Mouse (Mus musculus): ENCODE results near the gene Fga. TPM values are rescaled to one million over a fixed set of nuclear protein-coding genes. Genes with fewer than 3 reads are reported as not detected.

Fga gene
- polyA plus RNA-seq, 1 experiment: not detected

DNA sequence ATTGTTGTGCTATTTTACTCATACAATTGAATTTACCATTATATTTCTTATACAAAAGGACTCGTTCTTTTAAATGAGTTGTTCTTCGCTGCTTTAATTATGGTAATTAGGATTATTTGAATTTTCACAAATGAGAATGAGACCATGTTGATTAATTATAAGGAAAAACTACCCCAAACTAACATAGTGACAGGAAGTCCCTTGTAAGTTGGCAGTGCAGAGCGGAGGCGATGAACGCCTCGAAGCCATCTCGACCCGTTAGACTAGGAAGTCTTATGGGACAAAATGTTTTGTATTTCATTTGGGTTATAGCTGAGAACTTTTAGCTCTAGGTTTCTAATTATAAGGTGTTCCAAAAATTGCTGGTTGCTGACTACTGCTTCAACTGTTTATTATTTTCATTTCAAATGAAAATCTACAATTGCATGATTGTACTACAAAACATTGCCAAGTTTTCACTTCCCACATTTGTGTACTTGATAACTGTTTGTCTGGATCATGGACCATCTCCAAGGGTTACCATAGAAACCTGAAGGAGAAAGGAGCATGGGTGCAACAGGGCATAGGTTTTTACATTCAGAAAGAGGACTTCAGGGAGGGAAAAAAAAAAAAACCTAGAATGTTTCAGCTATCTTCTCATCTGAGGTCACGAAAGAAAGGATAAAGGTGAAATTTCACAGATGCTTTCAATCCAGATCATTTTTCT lies 1.8 kb downstream of the Fga start:
- no peak for DNase-seq (ENCODE audit: low spot score)

DNA sequence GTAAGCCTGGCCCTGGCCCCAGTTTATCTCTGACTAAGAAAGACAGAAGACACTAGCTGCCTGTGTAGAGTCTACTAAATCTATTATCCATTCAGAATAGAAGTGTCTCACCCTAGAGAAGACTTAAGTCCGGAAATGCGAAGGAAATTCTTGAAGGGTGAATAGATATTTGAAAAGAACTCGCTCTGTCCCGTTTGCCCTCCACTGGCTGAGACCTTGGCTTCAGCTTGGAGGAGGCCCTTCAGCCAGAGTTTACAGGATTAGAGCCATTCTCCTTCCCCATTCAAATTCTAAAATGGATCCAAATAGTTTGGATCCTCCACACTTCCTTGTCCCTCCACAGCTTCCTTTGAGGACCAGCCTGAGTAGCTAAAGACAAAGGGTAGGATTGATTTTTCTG lies 4.5 kb downstream of the Fga start:
- no peak for DNase-seq (ENCODE audit: low spot score)

DNA sequence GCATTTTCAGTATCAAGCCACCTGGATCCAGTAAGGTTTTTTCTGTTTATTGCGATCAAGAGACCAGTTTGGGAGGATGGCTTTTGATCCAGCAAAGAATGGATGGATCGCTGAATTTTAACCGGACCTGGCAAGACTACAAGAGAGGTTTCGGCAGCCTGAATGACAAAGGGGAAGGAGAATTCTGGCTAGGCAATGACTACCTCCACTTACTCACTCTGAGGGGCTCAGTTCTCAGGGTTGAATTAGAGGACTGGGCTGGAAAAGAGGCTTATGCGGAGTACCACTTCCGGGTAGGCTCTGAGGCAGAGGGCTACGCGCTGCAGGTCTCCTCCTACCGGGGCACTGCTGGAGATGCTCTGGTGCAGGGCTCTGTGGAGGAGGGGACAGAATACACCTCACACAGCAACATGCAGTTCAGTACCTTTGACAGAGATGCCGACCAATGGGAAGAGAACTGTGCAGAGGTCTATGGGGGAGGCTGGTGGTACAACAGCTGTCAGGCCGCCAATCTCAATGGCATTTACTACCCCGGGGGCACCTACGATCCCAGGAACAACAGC lies 7.0 kb downstream of the Fga start:
- DNase-seq (ENCODE audit: low spot score): no peak

DNA sequence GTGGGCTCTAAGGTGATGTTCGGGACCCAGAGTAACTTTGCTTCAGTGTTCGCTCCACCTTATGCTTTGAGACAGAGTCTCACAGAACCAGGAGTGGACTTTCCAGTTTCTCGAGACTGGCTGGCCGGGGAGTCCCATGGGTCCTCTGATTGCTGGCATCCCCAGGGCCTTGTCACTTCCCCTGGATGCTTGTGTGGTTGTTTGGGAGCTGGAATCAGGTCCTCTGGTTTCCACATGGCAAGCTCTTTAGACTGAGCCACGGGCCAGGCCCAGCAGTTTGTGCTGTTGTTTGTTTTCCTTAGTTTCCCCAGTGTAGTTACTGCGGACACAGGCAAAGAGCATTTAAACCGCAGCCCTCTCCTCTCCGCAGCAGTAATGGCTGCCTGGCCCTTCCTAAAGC lies 7.9 kb downstream of the Fga start:
- no peak for DNase-seq (ENCODE audit: low spot score)

DNA sequence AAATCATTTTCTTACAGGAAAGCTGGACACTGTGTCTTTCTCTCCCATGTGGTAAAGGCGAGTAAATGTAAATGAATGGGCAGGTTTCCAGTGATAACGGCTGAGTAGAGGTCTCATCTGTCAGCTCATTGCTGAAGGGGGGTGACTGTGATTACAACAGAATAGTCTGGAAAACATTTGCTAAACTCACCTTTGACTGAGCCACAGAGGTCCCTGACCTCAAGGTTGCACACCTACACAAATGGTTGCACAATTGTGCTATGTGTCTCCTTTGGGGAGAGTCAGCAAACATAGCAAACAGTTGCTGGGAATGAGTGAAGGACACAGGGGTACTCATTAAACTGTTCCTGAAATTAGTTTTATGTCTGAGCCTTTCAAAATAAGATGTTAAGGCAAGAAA lies 13.0 kb downstream of the Fga start:
- DNase-seq (ENCODE audit: low spot score): no peak

DNA sequence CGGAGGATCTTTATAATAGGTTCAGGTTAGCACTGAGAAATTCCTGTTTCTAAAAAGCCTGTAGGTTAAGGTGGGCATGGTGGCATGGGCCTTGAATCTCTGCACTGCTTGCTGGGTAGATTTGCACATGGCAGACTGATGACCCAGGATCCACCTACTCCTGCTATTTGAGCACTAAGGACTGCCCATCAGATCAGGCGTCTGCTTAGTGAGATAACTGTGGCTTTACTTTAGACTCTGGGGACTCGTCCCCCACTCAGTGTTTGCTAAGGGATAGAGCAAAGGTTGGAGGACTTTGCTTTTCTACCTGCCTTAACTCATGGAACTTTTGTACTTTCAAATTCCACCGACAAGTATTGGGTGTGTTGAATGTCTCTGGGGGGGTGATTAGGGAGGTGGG lies 13.8 kb downstream of the Fga start:
- DNase-seq (ENCODE audit: low spot score): no peak

DNA sequence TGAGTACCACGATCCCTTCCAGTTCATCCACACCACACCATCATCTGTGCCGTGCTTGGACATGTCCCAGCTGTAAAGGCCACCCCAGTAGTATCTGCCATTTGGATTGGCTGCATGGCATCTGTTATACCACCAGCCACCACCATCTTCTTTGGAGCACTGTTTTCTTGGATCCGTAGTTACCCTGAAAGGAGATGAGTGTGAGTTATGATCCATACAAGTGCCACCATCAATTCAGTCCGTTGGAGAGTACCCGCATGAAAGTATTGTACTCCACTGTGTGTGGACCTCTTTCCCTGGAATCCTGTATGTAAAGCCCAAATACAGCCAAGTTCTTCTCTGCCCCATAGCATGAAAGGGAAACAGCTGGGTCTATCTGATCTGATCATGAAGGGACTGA lies 16.6 kb downstream of the Fga start:
- DNase-seq (ENCODE audit: low spot score): no peak

DNA sequence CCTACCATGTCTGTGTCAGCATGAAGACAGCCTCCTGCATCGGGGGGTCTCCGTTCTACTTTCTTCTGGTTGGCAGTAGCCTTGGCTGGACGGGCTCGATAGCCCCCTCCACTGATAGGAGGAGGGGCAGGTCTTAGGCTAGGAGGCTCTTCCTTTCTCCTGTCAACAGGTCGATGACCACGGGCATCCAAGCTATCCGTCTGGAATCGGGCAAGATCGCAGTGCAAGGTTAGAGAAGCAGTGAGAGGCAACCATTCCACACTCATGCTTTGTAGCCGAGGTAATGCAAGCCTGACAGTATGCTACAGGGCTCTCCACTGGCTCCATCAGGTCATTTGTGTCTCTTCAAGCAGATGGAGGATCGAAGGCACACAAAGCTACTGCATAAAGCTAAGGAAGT lies 20.8 kb downstream of the Fga start:
- no peak for DNase-seq (ENCODE audit: low spot score)

DNA sequence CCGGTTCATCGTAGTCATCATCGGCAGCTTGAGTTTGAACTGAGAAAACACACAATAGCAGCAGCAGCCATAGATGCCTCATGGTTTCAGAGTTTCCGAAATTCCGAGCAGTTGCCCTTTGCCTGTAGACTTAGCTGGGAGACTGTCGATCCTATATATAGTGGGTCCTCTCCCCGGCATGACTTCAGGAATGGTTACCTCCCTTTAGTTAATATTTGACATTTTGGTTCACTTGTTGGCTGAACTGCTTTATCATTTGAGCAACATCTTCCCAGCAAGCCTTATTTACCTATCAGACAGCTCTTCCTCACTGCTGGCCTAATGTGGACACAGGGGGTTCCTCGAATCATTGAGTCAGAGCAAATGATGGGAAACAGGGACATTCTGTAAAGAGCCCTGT lies 23.8 kb downstream of the Fga start, which contains the start of gene Fgb:
Fgb (minus strand) TSS at position 184 of the 400 bp plus-strand sequence.
- DNase-seq (ENCODE audit: low spot score): no peak

DNA sequence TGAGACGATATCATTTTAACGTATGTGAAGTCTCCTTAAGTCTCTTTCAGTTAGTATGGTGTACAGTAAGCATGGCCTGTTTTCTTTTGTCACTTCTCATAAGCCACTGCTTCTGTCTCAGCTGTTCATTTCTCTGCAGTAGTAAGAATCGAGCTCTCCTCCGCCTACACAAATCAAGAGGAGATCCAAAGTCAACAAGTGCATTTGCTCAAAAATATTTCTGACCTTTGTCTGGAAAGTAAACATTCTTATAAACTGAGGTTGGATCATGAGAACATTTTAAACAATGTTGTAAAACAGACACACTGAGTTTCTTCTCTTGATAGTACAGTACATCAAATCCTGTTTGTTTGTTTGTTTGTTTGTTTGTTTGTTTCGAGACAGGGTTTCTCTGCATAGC lies 24.8 kb downstream of the Fga start:
- DNase-seq (ENCODE audit: low spot score): no peak

DNA sequence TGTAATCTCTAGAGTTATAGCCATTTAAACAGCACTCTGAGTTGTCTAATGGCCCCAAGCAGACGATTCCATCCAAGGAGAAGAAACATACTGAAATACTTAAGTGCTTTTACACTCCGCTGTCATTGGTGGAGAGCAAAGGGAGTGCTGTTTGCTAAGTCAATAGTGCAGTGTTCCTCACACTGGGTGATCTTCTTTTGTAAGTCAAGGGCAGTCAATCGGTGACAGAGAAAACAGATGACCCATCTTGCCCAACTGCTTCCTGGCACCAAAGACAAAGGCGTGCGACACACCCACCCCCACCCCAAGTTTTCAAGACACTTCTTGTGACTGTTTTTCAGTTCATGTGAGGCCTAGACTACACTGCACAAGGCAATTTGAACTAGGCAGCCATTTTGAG lies 26.2 kb downstream of the Fga start:
- no peak for DNase-seq (ENCODE audit: low spot score)

DNA sequence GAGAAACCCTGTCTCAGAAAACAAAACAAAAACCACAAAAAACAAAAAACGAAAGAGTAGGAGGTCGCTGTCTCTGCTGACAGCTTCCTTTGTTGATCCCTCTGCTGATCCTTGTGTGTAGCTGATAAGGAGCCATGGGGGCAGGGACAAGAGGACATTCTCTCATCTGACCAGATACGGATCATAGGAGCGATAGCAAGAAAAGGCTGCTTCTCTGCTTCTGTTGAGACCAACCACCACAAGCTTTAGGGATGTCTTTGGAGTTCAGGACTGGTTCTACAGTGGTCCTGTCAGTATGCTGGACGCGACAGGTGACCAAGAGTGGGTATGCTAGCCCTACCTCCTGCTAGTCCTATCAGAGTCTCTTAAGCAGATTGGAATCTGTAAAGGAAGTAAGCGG lies 27.2 kb downstream of the Fga start:
- no peak for DNase-seq (ENCODE audit: low spot score)

DNA sequence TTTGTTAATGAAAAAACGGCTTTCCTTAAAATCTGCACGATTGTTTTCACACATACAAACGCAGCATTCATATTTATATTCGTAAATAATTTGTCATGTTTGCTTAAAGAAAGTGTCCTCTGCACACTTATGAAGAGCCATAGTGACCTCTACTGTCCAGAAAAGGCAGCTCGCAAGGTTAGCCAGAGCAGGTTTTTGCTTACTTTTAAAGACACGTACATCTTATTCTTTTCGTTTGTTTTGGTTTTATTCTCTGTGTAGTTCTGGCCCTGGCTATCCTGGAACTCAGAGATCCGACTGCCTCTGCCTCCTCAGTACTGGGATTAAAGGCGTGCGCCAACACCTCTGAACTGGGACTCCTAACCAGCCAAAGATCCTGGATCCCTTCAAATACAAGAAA lies 27.9 kb downstream of the Fga start:
- DNase-seq (ENCODE audit: low spot score): no peak

DNA sequence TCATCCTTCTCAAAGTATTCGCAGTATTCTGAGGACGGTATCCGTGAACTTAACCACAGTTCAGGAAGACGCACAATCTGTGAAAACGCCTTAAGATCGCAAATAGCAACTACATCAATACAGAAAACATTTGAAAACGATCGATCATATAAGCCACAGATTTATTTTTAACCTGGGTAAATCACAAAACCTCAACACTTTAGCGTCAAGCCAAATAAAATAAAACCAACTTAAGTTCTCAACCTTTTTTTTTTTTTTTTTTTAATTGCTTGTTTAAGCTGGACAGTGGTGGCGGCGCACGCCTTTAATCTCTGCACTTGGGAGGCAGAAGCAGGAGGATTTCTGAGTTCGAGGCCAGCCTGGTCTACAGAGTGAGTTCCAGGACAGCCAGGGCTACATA lies 28.9 kb downstream of the Fga start:
- no peak for DNase-seq (ENCODE audit: low spot score)

DNA sequence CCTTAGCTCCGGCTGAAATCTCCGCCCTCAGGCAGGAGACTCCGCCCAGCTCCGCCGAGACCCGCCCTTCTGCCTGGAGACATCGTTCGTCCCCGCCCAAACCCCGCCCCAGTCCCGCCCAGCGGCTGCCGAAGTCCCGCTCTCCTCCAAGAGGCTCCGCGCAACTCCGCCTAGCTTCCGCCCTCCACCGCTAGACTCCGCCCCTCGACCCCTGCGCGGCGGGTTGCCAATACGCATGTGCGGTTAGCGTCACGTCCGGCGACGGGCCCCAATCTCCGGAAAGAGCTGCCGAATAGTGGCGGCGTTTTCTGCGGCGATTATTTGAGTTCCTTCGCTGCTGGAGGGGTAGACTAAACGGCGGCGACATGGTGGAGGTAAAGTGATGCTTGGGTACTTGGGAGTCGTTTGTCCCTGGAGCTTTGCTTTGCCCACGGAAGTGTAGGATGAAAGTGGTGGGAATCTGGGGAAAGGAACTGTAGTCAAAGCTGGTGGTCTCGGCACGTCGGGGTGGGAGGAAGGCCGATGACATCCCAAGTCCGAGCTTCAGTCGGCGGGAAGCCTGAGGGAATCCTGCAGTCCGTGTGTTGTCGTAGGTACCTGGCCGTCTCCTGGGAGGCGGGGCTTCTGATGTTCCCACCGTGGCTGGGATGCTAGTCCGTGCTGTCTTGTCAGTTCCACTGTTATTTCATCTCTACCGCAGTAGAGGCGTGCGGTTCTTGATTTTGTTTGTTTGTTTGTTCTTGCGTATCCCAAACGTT lies 29.6 kb downstream of the Fga start, which contains the start of gene Plrg1:
Plrg1 (plus strand) TSS at position 242 of the 758 bp plus-strand sequence.
- DNase-seq (ENCODE audit: low spot score): peak; percentile 96

DNA sequence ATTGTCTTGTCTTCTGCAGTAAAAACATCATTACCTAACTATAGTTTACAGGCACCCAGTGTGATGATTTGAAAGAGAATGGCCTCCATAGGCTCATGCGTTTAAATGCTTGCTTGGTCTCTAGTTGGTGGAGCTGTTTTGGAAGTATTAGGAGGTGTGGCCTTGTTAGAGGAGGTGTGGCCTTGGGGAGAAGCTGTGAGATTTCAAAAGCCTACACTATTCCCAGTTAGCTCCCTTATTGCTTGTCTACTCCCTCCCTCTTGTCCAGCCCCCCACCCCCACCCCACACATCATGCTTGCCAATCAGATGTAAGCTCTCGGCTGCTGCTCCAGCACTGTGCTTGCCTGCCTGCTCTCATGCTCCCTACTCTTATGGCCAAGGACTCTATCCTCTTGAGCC lies 31.2 kb downstream of the Fga start:
- no peak for DNase-seq (ENCODE audit: low spot score)

DNA sequence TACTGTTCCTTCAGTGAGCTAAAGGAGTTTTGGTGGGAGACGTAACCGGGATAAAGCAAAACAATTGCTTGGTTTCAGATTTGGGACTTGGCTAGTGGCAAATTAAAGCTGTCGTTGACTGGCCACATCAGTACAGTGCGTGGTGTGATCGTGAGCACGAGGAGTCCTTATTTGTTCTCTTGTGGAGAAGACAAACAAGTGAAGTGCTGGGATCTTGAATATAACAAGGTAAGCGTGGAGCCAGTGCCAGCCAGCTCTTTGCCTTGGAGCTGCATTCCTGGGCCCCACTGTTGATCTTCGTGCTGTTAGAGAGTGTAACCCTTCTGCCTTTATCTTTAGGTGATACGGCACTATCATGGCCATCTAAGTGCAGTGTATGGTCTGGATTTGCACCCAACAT lies 42.0 kb downstream of the Fga start:
- no peak for DNase-seq (ENCODE audit: low spot score)

DNA sequence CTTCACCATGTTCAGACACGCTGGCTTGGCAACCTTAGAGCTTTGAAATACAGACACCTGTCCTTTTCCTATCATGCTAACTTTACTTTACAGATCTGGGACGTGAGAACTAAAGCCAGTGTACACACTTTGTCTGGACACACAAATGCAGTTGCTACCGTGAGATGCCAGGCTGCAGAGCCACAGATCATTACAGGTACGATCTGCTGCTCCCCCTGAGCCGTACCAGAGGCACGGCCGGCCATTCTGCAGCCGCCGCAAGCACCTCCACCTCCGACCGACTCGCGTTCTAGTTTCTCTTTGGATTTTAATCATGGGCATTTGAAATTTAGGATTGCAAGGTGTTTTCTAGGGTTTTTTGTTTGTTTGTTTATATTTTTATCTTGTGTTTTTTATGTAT lies 43.0 kb downstream of the Fga start:
- no peak for DNase-seq (ENCODE audit: low spot score)

DNA sequence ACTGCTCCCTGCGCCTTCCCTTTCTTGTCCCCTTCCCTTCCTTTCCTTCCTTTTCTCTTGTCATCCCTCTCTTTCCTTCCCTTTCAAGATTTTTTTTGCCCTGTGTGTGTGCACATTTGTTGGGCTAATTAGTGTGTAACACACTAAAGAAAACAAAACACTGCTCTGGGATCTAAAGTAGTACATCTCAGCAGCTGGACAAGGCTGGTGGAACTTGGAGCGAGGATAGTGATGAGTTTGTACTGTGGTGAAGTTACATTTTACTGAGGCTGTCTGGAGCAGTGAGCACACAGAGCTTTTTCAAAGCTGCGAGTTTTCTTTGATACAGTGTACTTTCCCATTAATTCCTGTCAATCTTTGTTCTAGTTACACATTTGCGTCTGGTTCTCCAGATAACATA lies 44.4 kb downstream of the Fga start:
- no peak for DNase-seq (ENCODE audit: low spot score)

DNA sequence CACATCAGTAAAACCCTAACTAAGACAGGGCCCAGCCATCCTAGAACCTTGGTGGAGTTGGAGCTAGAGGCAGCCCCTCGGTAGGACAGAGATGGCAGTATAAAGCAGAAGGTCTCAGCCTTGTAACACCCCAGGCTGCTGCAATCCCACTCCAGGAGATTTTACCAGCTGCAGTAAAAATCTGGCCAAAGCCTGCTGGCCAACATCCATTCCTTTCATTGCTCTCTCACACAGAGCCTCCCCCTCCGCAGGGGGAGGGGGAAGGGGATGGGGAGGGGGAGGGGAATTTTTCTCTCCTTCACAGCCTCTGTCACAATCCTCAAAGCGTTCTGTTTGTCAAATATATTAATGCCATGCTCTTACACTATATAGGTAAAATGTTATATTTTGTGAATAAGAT lies 50.7 kb downstream of the Fga start:
- DNase-seq (ENCODE audit: low spot score): no peak

DNA sequence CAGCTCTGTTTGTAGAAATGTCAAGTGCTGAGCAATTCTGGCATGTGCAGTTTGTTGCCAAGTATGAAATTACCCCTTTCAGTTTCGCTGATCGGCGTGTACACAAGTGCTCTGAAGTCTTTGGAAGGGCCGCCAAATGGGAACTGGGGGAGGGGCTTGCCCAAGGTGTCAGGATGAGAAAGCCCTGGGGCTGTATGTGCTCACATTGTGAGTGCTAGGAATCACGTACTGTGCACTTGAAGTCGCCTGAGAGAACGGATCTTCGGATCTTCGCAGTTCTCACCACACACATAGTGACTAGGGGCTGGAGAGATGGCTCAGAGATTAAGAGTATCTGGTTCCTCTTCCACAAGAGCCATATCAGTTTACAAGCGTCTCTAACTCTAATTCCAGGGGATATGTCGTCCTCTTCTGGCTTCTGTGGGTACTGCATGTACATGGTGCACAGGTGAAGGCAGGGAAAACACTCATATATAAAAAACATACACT lies 54.7 kb downstream of the Fga start:
- no peak for DNase-seq (ENCODE audit: low spot score)

All from urinary bladder, adult 2 months (tissue).